Mouse (Mus musculus) small intestine, adult 2 months (tissue): Measurements from ENCODE around the gene Krt25.

Experiments used
- CTCF ChIP-seq: fragments of 200-500 bp; IDR thresholded peaks from 2 replicates; pipeline ENCODE4 v1.5.1; 2012; ENCODE audit warnings: low read depth, mild to moderate bottlenecking, control low read depth, inconsistent platforms, low read length, moderate library complexity, mixed read lengths; ENCODE audit not compliant: insufficient replicate concordance, insufficient read length; ENCODE audit errors: extremely low read depth
- POLR2A ChIP-seq: fragments of 200-500 bp; IDR thresholded peaks from 2 replicates; pipeline ENCODE4 v1.6.1; 2012; ENCODE audit warnings: low read depth, mild to moderate bottlenecking, control low read depth, inconsistent platforms, low read length, moderate library complexity

DNA sequence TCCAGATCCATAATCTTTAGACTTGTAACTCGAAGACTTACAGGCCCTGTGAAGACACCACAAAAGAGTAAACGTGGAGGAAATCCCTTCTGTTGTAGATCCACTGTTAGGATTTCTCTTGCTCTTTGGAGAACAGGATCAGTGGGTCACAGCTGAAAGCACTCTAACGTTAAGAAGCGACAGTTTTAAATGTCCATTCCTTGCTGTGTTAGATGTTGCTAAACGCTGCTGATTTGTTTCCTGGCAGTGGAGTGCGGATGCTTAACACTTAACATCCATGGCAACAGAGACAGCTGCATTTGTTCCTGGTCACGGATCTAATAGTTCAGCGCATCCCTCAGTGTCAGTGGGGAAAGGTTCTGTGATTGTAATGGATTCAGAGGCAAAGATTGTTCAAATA lies 6.2 kb downstream of the Krt25 start:
- TF ChIP-seq CTCF = no peak
- no peak for TF ChIP-seq POLR2A
